Mouse (Mus musculus): ENCODE data around the gene Opalin.

GRCm38 (mm10) chr19:41123009-41123408 is 46.1 kb upstream of the Opalin start:
- TF ChIP-seq CTCF (IDR thresholded peaks at IDR 0.05; ENCODE audit: low read depth, low read length): no peak
- TF ChIP-seq GATA1 (IDR thresholded peaks at IDR 0.05; ENCODE audit: borderline replicate concordance, low read length): no peak
- no peak for TF ChIP-seq GATA2 (IDR thresholded peaks at IDR 0.05; ENCODE audit: borderline replicate concordance, low read depth, low read length)
- TF ChIP-seq TAL1 (conservative IDR thresholded peaks at IDR 0.05; ENCODE audit: low read depth, low read length): no peak
- TF ChIP-seq POLR2AphosphoS5 (IDR thresholded peaks at IDR 0.05; ENCODE audit: insufficient replicate concordance, low read depth, low read length): no peak

Data from G1E (cell line).